Mouse (Mus musculus): ENCODE data around the gene Ntm.

DNA sequence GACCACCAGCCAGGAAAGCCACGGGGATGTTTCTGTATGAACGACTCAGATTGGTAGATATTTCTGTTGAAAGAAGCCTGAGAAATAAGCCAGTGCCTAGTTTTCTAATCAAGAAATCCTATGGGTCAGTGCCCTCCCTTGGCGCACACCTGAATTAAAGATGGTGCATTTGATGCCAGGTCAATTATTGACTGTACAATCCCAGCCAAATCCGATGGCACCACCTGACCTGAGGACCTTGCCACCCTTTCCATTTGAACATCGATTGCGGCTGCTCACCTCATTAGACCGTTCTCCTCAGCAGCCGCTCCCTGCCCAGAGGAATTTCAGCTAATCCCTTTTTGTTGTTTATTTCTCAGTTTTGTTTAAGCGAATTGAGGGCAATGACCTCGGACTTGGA is 483.9 kb downstream of the Ntm start:
- TF ChIP-seq CEBPB (IDR thresholded peaks at IDR 0.05; ENCODE audit: insufficient read depth, poor library complexity, severe bottlenecking), result no peak
- TF ChIP-seq USF1 (IDR thresholded peaks at IDR 0.05; ENCODE audit: low read depth), result no peak
- no peak for TF ChIP-seq TCF12 (IDR thresholded peaks at IDR 0.05; ENCODE audit: insufficient read depth, poor library complexity, severe bottlenecking)
- no peak for TF ChIP-seq E2F4 (IDR thresholded peaks at IDR 0.05; ENCODE audit: insufficient read depth)
- no peak for TF ChIP-seq POLR2A (IDR thresholded peaks at IDR 0.05; ENCODE audit: insufficient read length, low read depth)
- no peak for TF ChIP-seq POLR2AphosphoS2 (IDR thresholded peaks at IDR 0.05; ENCODE audit: insufficient read length, low read depth)
- no peak for TF ChIP-seq REST (IDR thresholded peaks at IDR 0.05; ENCODE audit: insufficient read depth, insufficient read length)
- no peak for TF ChIP-seq TCF3 (IDR thresholded peaks at IDR 0.05; ENCODE audit: insufficient read length, low read depth)
